Mouse (Mus musculus) G1E-ER4 (cell line): ENCODE data around the gene Cyp4f17. TPM values are rescaled to one million over a fixed set of nuclear protein-coding genes. Genes with fewer than 3 reads are reported as not detected.

ENCODE experiments used
- GATA1 ChIP-seq: IDR thresholded peaks from one replicate; pipeline ENCODE4 v1.8.0; 2012; ENCODE audit warnings: low read length, inconsistent platforms
- polyA plus RNA-seq: library from polyadenylated mRNA; stranded (reverse); fragments of >175 nt; gene quantifications from 2 replicates; pipeline ENCODE4 v1.2.3, GENCODE M21; 2012

Cyp4f17 gene
- polyA plus RNA-seq = not detected in 2 replicates

DNA sequence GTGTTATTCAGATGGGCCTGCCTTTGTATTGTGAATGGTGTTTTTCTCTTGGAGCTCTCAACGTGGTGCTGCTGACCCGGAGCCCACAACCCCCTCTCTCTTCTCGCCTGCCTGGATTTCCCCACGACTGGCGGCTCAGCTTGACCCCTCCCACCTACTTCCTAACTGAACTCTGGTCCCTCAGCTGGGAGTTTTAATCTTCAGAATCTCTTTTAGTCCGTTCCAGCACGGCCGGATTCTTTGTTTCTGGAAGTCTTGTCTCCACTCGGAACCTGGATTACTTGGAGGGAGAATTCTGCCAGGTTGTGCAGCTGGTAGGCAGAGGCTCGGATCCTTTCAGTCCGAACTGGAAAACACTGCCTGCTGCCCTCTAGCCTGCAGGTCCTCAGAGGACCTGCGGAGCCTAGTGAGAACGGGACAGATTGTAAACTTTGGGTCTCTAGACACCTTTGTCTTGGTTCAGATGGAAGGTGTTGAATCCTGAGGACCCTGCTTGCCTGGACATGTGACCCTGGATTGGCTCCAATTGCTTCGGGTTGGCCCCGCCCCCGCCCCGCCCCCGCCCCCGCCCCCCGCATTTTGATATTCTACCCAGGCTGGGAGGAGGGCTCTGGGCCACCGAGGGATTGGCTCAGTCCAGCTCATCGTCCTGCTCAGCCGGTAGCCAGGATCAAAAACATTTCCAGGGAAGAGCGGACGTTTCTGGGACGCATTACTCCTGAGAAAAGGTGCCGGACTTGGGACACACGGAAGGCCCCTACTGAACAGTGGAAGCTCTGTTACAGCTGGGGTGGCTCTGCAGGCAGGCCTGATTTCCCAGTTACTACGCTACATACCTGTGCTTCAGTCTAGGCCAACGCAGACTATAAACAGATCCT is at the start of gene Cyp4f17:
TSS of gene Cyp4f17 (plus strand) at position 200 of the 878 bp plus-strand sequence.
- TF ChIP-seq GATA1 = no peak

DNA sequence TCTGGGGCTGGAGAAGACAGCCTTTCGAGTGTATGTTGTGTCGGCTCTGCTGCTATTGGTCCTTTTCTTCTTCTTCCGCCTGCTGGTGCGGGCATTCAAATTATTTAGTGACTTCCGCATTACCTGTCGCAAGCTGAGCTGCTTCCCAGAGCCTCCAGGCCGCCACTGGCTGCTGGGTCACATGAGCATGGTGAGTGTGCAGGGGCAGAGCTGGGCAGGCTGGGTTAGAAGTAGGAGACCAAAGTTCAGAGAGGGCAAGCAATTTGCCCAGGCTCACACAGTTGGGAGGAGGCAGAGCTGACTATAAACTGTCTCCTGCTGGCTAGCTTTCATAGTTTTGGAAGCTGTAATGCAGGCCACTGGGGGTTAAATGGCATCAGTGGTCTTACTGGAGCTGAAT is 37.4 kb upstream of the Cyp4f17 start:
- no peak for TF ChIP-seq GATA1

DNA sequence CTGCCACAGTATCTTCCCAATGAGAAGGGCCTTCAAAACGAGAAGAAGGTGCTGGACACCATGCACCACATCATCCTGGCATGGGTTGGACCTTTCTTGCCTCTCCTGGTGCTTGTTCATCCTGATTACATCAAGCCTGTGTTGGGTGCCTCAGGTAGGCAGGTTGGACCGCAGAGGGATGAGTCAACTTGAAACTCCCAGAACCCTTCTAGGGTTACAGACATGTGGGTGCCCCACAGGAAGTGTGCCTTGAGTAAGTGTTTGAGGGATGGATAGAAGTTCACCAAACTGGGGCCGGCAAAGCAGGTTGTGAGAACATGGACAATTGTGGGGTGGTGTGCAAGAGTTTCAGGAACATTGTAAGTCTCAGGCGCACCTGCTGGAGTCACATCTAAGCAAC is 35.1 kb upstream of the Cyp4f17 start:
- no peak for TF ChIP-seq GATA1

DNA sequence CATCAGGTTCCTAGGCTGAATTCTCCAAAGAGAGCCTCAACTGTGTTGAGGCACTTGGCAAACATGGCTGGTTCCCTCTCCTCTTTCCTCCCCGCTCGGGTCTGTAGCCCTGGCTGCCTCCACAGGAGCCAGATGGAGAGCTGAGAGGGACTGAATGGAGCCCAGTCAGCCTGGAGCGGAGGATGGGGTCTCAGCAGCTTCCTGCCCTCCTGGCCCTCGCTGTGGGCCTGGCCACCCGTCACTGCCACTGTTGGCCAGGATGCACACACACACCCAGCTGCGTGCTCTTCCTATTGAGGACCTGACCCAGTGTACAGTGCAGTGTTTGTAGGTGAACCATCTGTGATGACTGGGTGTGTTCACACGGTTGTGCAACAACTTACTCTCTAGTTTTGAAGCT is 33.7 kb upstream of the Cyp4f17 start:
- no peak for TF ChIP-seq GATA1

DNA sequence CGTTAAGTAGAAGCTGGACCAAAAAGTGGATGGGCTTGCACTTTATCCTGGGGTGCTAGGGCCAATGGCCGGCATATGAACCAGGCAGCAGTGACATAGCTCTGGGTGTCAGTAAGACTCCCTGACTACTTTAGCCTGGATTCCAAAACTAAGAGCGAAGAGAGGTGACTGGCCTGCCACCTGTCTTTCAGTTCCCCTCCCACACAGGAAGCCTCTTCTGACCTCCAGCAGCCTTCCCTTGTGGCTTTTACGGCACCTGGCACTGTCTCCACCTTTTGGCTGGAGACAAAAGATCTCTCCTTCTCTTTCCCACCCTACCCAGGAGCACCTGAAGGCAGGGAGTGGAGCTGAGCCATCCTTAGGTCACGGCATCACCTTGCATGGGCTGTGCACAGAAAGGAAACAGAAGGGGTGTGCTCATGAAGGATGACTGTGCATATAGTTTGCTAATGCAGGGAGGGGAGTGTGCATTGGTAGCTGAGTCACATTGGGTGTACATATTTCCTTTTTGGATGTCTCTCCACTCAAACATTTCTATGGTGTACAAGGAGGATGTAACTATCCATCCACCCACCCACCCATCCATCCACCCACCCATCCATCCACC is 30.8 kb upstream of the Cyp4f17 start:
- no peak for TF ChIP-seq GATA1

DNA sequence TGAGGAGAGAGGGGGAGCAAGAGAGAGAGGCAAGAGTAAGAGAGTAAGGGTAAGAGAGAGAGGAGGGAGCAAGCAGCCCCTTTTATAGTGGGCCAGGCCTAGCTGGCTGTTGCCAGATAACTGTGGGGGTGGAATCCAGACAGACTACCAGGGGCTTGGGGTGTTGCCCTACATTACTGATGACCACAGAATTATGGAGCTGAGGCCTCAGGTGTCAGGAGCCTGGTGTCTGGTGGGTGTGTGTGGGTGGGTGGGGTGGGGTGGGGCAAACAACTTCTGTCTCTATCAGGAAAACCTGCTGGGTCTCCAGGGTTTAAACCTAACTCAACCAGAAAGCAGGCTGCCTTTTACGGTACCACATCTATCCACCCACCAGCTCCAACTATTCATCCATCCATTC is 28.6 kb upstream of the Cyp4f17 start:
- no peak for TF ChIP-seq GATA1

DNA sequence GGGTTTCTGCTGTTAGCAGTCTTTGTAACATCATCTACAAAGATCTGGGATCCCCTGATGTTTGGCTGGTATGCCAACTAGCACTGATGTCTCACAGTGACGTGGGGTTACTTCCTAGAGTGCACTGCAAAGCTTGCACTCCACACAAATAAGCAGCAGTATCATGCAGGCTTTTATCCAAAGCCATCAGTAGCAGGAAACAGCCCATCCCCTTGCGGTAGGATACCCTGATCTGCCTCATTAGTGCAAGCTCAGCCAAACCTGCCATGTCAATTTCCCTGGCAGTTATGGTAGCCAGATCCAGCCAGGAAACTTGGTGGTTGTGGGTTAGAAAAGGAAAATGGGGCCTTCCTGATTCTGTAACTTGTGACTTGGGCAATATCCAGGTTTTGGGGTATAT is 27.1 kb upstream of the Cyp4f17 start:
- no peak for TF ChIP-seq GATA1

DNA sequence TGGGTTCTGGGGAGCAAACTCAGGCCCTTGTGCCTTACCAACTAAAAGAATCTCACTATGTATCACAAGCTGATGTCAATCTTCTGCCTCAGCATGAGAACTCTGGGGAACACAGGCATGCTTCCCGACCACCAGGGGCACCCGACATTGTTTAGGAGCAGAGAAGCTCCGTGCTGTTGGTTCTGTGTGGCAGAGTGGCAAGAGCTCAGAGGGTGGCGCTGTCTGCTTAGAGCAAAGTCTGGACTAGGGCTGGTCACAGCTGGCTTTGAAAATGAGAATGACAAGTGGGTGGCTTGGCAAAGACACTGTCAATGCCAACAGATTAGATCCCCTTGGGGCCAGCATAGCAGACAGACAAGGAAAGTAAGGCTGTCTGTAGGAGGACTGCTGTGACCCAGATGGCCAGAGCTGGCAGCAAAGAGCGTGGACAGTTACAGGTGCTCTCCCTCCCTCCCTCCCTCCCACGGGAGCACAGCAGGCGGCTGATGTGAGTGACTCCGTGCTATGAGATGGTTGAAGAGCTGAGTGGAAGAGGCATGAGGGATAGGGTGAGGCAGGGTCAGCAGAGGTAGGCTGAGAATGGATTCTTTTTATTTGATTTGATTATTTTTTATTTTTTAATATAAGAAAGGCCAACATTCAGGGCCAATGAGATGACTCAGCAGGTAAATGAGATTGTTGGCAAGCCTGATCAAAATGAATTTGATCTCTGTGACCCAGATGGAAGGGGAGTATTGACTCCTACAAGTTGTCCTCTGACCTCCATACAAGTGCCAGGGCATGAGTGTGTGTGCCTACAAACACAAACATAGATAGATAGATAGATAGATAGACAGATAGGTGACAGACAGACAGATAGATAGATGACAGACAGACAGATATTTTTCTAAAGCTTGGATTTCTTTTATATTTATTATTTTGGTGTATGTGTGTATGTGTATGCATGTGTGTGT is 26.0 kb upstream of the Cyp4f17 start:
- TF ChIP-seq GATA1 = no peak

DNA sequence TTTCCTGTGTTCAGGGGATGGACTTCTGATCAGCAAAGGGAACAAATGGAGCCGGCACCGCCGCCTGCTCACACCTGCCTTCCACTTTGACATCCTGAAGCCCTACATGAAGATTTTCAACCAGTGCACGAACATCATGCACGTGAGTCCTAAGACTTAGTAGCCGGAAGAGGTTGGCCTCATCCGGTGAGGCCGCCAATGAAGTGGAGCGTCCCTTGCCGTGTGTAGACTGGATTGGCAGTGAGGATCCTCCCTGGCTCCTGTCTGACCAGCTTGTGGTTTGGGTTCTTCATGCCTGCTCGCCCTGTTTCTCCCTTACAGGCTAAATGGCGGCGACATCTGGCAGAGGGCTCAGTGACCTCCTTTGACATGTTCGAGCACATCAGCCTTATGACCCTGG is 24.1 kb upstream of the Cyp4f17 start:
- TF ChIP-seq GATA1 = no peak

DNA sequence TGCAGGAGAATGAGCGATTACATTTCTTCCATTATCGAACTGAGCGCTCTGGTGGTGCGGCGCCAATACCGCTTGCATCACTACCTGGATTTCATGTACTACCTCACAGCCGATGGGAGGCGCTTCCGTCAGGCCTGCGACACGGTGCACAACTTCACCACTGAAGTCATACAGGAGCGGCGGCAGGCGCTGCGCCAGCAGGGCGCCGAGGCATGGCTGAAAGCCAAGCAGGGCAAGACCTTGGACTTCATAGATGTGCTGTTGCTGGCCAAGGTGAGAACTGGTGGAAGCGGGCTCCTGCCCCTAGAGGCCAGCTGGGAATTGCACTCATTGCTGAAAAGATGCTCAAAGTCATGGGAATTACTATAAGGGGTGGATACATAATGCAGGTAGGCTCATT is 22.6 kb upstream of the Cyp4f17 start:
- no peak for TF ChIP-seq GATA1

DNA sequence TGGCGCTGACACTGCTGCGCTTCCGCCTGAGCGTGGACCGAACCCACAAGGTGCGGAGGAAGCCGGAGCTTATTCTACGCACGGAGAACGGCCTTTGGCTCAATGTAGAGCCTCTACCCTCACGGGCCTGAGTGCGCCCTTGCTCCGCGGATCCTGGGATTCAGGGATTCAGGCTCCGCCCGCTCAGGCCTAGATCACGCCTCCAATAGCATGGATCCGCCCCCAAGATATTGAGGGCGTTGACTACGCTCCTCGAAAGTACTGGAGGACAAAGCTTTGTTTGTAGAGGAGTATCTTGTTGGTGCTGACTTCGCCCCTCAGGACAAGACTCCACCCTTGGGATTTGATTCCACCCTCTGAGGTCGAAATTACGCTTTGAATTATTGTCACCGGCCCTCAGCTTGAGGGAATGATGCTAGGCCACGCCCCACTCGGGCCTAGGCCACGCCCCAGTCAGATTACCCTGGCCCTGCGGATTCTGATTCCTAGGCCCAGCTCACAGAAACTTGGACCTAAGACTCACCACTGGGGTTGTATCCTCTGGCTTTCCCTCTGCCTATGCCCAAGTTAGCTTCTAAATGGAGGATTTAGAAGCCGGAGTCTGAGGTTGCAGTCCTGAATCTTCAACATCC is 13.4 kb upstream of the Cyp4f17 start:
- no peak for TF ChIP-seq GATA1

DNA sequence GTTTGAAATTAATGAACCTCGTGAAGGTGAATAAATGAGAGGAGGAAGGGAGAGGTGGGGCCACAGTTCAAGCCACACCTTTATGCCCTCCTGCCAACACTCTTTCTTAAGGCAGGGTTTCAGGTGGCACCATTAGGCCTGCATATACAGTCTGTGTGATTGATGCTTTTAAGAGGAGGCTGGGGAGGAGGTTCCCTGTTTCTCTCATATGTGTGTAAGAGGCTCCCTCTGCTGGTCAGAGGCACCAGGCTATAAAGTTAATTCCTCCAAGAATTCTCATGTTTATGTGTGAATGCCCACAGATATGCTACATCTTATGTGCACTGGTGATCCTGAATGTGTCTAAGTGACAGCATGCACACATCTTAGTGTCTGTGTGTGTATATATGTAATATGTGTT is 11.2 kb upstream of the Cyp4f17 start:
- no peak for TF ChIP-seq GATA1

DNA sequence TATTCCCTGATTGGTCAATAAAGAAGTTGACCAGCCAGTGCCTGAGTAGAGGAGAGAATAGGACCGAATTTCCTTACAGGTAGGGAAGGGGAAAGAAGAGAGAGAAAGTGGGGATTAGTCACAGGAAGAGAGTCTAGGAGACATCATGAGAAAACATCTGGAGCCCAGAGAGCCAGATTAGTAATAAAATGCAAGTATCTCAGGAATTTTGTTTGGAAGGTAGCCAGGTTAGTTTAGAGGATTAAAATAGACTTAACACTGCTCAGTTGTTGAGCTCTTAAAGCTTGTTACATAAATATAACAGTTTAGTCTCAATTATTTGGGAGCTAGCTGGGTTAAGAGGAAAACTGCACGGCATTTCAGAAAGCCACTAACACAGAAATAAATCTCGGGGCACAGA is 4.8 kb upstream of the Cyp4f17 start:
- TF ChIP-seq GATA1 = no peak

DNA sequence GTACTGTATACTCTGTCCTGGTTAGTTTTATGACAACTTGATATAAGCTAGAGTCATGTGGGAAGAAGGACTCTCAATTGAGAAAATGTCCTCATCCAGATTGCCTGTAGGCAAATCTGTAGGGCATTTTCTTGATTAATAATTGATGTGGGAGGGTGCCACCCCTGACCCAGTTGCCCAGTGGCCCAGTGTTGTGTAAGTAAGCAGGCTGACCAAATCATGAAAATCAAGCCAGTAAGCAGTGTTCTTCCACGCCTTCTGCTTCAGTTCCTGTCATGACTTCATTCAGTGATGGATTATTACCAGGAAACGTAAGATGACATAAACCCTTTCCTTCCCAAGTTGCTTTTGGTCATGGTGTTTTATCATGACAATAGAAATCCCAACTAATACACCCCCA is 2.7 kb upstream of the Cyp4f17 start:
- no peak for TF ChIP-seq GATA1

DNA sequence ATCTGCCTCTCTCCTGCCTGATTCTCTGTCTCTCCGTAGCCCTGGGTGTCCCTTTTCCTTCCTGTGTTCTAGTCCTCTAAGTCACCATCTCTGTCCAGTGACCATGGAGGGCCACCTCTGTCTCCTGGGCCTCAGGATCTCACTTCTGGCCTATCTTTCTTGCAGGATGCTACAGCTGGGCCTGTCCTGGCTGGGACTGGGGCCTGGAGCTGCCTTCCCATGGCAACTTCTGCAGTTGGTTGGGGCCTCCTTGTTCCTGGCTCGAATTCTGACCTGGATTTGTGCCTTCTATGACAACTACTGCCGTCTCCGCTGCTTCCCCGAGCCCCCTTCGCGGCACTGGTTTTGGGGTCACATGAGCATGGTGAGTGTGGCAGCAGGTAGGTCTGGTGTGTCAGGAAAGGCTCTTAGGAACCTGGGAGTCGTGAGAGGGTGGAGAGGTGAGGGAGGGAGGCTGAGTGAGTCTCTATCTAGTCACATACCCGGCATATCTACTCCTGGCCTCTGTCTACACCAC is 937 bp downstream of the Cyp4f17 start:
- TF ChIP-seq GATA1 = no peak
